Mouse (Mus musculus): ENCODE results near the gene Dok3.

Gene Dok3

DNA sequence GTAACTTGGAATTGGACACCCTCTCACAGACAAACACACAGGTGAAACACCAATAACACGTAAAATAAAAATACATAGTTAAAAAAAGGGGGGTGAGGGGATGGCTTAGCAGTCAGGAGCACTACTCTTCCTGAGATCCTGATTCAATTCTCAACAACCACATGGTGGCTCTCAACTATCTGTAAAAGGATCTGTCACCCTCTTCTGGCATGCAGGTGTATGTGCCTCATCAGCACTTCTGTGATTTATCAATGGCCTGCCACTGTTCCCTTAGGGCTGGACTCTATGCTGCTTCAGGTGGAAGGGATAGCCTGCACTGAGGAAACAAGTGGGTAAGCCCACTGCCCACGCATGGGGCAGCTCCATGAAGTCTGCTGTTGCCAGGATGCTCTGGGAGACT, 11.8 kb upstream of the Dok3 start:
- no peak for DNase-seq (ENCODE audit: low spot score in 2 of 2)

DNA sequence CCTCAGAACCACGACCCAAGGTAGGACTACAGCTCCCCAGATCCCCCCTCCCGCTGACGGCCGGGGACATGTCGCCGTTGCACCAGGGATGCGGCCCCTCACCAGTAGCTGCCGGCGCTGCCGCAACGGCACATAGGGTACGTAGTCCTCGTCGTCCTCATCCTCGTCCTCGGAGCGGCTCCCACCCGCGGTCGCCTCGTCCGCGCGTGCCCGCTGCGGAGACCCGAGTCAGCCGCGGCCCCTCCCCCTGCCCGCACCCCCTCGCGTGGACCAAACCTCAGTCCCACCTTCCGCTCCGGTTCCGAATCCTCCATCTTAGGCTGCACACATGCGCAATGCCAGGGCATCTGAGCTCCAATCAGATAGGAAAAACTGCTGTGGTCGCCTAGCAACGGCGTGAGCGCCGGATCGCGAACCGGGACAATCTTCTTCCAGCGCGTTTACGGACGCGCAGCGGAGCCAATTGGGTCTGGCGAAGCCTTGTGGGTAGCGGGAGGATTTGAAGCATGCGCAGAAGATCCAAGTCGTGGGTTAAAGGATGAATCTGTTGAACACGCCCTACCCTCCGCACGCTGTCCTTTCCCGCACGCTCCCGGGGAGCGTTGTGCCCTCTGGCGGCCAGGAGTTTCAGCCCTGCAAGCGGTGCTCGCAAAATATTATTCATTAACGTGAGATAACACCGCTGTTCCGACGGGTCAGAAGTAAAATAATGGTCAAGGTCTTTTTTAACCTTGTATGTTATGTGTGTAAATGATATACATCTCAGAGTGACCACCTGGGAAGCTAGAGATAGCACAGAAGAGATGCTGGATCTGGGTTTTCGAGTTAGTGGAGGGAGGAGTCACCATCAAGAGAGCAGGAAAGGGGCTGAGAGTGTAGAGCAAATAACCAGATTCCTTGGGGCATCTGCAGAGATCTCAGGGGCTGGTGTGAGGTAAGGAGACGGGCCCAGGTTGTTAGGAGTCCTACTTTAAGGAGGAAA, 7.4 kb upstream of the Dok3 start, which contains the start of gene Ddx41:
TSS of gene Ddx41 (minus strand) at position 465 of the 982 bp plus-strand sequence.
- peak; percentile 100 for DNase-seq (ENCODE audit: low spot score in 2 of 2)

GRCm38 (mm10) chr13:55535796-55536193, 6.7 kb upstream of the Dok3 start:
- no peak for DNase-seq (ENCODE audit: low spot score in 2 of 2)

DNA sequence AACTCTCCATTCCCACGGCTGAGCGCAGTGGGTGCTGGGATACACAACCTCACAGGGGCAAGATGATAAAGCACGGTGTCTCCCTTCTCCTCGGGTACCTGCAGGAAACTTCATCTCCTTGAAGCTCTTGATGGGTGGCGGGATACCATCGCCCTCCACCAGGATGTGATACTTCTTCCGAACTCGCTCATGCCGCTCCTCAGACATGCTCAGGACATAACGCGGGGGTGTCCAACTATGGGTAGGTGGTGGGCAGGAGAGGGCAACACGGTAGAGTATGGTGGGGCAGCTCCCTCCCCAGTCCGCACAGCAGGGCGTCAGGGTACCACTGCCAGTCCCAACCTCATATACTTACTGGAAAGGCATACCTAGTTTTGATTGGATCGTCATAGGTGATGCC, 6.1 kb upstream of the Dok3 start:
- no peak for DNase-seq (ENCODE audit: low spot score in 2 of 2)

DNA sequence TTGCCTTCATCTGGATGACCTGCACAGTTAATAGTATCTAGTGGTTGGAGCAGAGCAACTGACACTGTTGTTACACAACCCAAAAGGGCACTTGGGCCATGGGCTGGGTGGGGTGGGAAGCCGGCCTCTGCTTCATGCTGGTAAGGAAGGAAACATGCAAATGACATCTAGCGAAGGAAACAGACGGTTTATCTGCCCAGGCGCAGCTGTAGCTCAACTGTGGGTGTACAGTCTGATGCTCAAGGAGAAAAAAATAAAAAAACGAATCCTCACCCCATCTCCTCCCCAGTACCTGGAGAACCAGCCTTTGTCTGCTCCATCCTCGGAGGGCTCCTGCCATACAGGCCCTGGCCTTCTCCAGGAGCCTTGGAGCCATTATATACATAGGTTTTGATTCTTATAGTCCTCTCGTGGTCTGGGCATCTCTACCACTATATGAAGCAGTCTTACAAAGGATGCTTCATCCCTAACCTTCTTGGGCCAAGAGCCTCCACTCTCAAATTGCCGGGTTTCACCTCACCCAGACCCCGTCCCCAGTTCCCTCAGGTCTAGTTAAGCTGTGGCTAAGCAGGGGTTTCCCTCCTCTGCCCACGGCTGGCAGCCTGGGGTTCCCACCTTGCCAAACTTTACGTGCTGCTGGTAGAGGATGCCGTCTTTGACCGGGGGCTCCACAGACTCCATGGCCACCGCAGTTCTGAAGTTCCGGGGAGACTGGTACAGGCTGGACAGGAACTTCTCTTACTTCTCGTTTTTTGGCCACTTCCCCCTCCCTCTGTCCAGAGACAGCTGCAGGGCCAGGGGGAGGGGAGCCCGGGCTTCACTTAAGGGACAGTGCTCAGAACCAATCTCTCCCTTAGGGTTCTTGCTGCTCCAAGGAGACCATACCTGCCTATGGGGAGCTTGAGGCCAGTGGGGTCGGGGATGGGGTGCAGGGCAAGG, 993 bp downstream of the Dok3 start:
- DNase-seq (ENCODE audit: low spot score in 2 of 2) = peak in 1 of 2 experiments; percentile 42

DNA sequence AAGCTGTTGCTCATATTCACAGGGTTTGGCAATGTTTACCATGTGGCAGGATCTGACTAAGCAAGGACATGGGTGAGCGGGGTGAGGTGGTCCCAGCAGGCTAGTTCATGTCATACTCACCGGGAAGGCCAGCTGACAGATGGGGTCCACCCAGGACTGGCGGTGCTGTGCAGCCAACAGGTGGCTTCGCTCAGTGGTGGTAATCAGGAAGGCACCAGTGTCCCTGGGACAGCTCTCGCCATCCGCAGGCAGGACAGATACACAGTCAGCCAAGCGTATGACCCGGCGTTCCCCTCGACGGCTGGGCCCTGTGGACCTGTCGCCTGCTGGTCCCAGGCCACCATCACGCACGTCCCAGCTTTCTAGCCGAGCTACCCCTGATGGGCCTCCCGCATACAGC, 1.9 kb downstream of the Dok3 start:
- DNase-seq (ENCODE audit: low spot score in 2 of 2) = peak in 1 of 2 experiments; percentile 30

DNA sequence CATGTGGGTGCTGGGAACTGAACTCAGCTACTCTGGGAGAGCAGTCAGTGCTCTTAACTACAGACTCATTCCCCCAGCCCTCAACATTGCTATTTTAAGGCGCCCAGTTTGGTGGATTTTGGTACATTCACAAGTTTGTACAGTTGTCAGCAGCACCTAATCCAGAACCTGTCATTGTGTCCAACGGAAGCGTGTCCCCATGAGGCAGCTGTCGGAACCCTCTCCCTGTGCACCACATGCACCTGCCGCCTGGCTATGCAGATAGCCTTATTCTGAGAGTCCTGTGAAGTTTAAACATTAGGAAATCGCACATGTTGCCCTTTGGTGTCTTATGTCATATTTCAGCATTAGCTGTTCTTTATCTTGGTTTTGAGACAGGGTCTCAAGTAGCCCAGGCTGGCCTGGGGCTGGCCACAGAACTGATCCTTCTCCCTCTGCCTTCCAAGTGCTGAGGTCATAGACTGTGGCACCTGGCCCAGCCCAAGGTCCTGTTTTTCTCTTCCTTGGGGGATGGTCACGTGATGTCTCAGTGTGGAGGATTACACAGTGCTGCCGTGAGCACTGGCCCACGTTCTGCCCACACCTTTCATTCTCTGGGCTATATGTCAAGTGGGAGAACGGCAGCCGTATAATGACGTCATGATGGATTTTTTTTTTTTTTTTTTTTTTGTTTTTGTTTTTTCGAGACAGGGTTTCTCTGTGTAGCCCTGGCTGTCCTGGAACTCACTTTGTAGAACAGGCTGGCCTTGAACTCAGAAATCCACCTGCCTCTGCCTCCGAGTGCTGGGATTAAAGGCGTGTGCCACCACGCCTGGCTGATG, 3.2 kb downstream of the Dok3 start:
- no peak for DNase-seq (ENCODE audit: low spot score in 2 of 2)

DNA sequence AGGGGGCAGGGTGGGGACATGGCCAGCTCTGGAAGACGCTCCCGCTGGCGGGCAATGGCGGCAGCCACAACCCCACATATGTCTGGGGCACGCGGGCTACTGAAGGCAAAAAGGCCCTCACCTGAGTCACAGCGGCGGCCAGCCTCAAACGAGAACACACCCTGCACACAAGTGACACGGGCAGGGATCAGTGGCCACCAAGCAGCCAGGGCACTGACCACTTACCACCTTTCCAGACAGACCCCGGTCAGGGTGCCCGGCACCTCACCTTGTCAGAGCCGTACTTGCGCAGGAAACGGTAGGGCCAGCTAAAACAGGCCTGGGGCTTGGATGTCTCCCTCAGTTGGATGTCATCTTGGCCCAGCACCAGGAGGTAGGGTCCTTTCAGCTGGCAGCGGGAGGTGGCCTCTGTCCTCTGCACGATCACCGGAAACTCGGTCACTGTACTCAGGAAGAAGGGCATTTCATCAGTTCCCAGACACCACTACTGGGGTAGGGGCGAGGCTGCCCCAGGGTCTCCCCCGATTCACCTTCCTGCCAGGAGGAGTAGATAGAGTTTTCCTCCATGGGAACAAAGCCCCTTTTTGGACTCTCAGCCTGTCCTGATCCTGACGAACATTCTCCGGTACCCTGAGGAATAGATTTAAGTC, 5.0 kb downstream of the Dok3 start:
- no peak for DNase-seq (ENCODE audit: low spot score in 2 of 2)

DNA sequence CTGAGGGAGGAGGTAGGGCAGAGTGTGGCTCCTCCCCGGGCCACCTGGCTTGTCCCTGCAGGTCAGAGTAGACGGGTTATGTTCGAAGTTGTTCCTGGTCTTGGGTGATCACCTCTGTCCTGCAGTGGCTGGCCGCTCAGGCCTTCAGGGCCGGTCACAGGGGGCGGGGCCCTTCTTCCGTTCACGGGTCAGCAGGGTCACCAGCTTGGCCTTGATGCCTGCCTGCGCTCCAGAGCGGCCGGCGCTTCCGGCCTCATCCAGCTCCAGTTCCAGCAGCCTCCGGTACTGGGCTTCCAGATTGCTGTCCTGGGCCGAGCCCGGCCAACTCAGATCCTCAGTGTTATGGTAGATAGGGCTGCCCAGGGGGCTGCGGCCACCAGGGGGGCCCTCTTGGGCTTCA, 5.8 kb downstream of the Dok3 start:
- DNase-seq (ENCODE audit: low spot score in 2 of 2) = no peak

GRCm38 (mm10) chr13:55522730-55523129, 6.4 kb downstream of the Dok3 start:
- DNase-seq (ENCODE audit: low spot score in 2 of 2) = no peak

- DNase-seq (ENCODE audit: low spot score in 2 of 2) = no peak
Measured at GRCm38 (mm10) chr13:55519606-55520005, 9.5 kb downstream of the Dok3 start.

GRCm38 (mm10) chr13:55516955-55517354, 12.1 kb downstream of the Dok3 start:
- DNase-seq (ENCODE audit: low spot score in 2 of 2) = peak in 1 of 2 experiments; percentile 85

DNA sequence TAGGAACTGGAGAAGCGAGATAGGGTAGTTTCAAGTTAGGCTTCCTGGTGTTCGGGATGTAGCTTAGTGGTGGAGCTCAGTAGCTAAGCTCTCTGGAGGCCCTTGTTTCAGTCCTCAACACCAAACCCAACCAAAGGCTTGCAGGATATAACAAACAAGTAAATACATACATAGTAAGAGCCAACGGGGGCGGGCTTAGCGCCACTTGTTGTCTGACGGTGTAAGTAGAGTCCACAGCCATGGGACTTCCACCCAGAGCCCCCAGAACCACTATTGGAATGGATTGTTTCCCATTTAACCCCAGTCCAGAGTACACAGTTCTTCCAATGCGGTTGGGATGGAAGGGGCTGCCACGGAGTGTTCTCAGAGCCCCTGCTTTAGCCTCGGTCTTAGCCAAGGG, 15.3 kb downstream of the Dok3 start:
- DNase-seq (ENCODE audit: low spot score in 2 of 2) = no peak

- DNase-seq (ENCODE audit: low spot score in 2 of 2) = peak; percentile 76 to 86
Measured at GRCm38 (mm10) chr13:55513111-55513748, 15.9 kb downstream of the Dok3 start, which contains the start of gene Pdlim7. Pdlim7 (minus strand) TSS chr13:55513676.

DNA sequence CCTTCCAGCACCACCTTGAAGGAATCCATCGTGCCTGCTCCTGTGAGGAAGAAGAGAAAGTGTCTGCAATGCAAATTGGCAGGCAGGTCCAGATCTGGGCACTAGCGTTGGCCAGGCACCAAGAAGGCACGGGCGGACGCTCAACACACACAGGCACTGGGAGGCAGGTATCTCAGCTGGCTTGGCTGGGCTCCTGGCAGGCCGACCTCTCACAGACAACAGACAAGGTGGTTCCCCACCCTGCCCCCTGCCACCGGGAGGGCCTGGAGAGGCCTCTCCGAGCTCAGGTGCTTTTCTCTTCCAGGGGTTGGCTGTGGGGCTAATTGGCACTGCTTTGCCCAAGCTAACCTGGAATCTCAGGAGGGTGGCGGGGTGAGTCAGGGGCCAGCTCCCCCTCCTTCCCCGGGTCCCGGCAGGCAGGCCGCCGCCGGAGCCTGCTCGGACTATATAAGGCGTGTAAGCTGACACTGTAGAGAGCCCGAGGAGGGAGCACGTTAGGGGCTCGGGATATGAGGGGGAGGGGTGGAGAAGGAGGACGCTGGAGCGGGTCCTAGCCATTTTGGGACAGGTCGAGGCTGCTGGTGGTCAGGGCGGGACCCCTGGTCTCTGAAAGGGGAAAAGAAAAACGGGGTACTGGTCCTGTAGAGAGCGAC, 16.6 kb downstream of the Dok3 start:
- DNase-seq (ENCODE audit: low spot score in 2 of 2) = no peak

DNA sequence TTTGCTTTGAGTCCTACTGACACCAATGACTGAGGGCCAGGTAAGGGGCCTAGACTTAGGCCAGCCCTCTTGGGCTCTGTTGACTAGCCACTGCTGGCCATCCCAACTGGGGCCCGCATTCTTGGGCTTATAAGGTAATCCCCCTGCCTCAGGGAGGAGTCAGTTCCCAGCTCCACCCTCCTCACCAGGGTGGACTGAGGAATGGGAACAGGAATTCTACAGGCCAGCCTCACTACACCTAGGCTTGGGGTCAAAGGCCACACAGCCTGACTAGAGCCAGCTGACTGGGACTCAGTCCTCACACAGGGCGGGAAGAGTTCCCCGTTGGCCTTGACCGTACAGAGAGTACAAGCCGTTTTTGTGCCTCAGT, 17.6 kb downstream of the Dok3 start:
- DNase-seq (ENCODE audit: low spot score in 2 of 2) = no peak

DNA sequence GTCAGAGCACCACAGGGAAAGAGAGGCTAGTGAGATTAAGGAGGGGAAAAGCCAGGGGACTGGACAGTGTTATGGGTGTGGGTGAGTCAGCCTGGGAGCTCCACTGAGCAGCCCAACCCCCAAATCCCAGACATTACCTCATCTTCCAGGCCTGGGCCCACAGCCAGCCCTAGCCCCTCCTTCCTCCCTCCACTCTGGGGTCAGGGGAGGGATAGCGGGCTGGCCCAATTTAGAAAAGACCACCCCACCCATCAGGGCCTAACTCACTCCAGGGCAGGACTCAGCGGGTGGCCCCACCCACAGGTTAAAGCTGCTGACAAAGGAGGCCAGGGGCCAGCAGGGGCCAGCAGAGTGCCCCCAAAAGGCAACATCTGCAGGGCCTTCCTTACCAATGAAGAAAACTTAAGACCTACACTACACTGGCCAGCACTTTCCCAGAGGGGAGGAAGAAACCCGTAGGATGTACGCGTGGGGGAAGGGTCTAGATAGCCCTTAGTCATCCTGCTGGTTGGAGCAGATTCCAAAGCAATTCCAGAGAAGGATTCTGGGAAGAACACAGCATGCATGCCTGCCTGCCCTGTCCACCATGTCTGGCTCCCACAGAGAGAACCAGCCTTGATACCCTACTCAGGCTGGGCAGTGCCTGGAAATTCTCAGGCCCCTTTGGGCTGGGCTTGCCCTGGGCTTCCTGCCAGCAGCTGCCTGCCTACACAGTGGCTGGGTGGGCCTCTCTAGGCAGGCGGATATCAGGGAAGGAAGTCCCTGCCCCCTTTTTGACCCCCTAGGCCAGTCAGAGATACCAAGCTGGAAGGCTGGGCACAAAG, 18.2 kb downstream of the Dok3 start:
- DNase-seq (ENCODE audit: low spot score in 2 of 2) = no peak

GRCm38 (mm10) chr13:55510332-55510667, 18.8 kb downstream of the Dok3 start:
- no peak for DNase-seq (ENCODE audit: low spot score in 2 of 2)

DNA sequence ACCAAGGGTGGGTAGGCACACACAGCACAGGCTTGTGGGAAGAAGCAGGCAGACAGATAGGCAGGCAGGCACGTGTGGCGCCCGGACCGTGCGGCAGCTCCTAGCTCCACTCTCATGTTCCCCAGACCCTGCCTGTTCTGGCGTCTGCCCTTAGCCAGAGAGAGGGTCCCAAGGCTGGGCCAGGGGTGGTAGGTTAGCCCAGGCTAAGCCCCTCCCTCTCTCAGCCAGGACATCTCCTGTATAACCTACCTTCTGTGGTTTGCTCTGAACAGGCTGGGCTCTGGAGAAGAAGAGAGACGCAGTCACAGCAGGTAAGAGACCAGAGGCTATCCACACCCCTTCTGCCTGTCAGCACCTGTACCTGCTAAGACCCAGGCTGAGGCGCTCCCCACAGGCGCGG, 20.6 kb downstream of the Dok3 start:
- no peak for DNase-seq (ENCODE audit: low spot score in 2 of 2)

Data from frontal cortex, postnatal 10 days (tissue).